Mouse (Mus musculus) liver, embryonic 14.5 days (tissue): ENCODE results near the gene Gm17555. TPM values are rescaled to one million over a fixed set of nuclear protein-coding genes. Genes with fewer than 3 reads are reported as not detected.
A peak's percentile ranks its signal among the peaks of the same experiment; 100 is the strongest.

Source experiments
- ATAC-seq: fragments of 200-750 bp; cut with Nextera tagmentation; 2 replicates; pipeline ENCODE4 v1.8.0; 2017; ENCODE audit warnings: moderate number of reproducible peaks, mild to moderate bottlenecking, moderate library complexity; ENCODE audit not compliant: insufficient read depth
- DNase-seq, 3 experiments: peaks; one replicate each; pipeline ENCODE4 v3.0.0-alpha.2; 2012 to 2013; ENCODE audit warnings: low read depth in 3 of 3, low spot score in 3 of 3
- H3K27ac ChIP-seq: fragments of 300-500 bp; sonication (generic); 2 replicates; pipeline ENCODE4 v1.5.1; 2014; ENCODE audit warnings: moderate library complexity, mild to moderate bottlenecking, control low read depth, inconsistent platforms
- H3K27me3 ChIP-seq: fragments of 300-500 bp; sonication (generic); 2 replicates; pipeline ENCODE4 v1.6.1; 2014; ENCODE audit warnings: mild to moderate bottlenecking, low read length, moderate library complexity; ENCODE audit not compliant: control insufficient read depth, insufficient read depth
- H3K36me3 ChIP-seq: fragments of 300-500 bp; sonication (generic); replicated peaks from 2 replicates; pipeline ENCODE4 v1.6.1; 2014; ENCODE audit warnings: low read depth; ENCODE audit not compliant: control insufficient read depth, insufficient read depth
- H3K4me1 ChIP-seq, 2 experiments: fragments of 200-500 bp in 1 of 2; fragments of 300-500 bp in 1 of 2; sonication (generic) in 1 of 2; replicated peaks; 2 replicates each; pipeline ENCODE4 v1.6.1; 2012 to 2014; ENCODE audit warnings: antibody characterized with exemption in 1 of 2, inconsistent platforms in 1 of 2, low read length in 1 of 2; ENCODE audit not compliant: control insufficient read depth in 2 of 2, insufficient read depth in 2 of 2
- H3K4me2 ChIP-seq: fragments of 300-500 bp; sonication (generic); 2 replicates; pipeline ENCODE4 v1.6.1; 2014; ENCODE audit warnings: low read depth, mild to moderate bottlenecking, control low read depth, moderate library complexity
- H3K4me3 ChIP-seq, 2 experiments: fragments of 200-500 bp in 1 of 2; fragments of 300-500 bp in 1 of 2; sonication (generic) in 1 of 2; 2 replicates each; pipeline ENCODE4 v1.5.1; 2012 to 2014; ENCODE audit warnings: low read depth in 2 of 2, low read length in 2 of 2, mild to moderate bottlenecking in 2 of 2, control low read depth in 1 of 2, inconsistent platforms in 1 of 2, moderate library complexity in 1 of 2; ENCODE audit not compliant: insufficient read depth in 1 of 2
- H3K9ac ChIP-seq: fragments of 300-500 bp; sonication (generic); replicated peaks from 2 replicates; pipeline ENCODE4 v1.6.1; 2014; ENCODE audit warnings: mild to moderate bottlenecking, control low read depth, moderate library complexity
- H3K9me3 ChIP-seq: fragments of 300-500 bp; sonication (generic); 2 replicates; pipeline ENCODE4 v1.6.1; 2016; ENCODE audit warnings: low read length, mixed read lengths; ENCODE audit not compliant: control insufficient read depth
- CTCF ChIP-seq: IDR thresholded peaks from 2 replicates; pipeline ENCODE4 v1.5.1; 2016; ENCODE audit warnings: antibody characterized with exemption, low read depth, control low read depth
- EP300 ChIP-seq: IDR thresholded peaks from 2 replicates; pipeline ENCODE4 v1.6.1; 2016; ENCODE audit warnings: antibody characterized with exemption, low read depth
- WGBS: fragments of 180-500 bp; shearing (Covaris S2); extraction: QIAGEN DNeasy Blood & Tissue Kit; methylation state at CpG from one replicate; pipeline ENCODE4 v1.1.7; 2014; ENCODE audit not compliant: insufficient replicate concordance; 5-methylcytosine and 5-hydroxymethylcytosine counted together
- polyA plus RNA-seq, 2 experiments: library from polyadenylated mRNA; depleted of rRNA in 1 of 2; stranded (reverse) in 1 of 2; unstranded in 1 of 2; fragments of >200 nt; fragmentation: Nextera tagmentation in 1 of 2; extraction: Ambion mirVana in 1 of 2; gene quantifications; 2 replicates each; pipeline versions ENCODE4 v1.2.1 to v1.2.3; 2012 to 2014

Gm17555 gene
- polyA plus RNA-seq, 2 experiments, result not detected

- no peak for TF ChIP-seq EP300
- TF ChIP-seq CTCF, result no peak
- no peaks in the 10 kb centered on the region for H3K9me3 ChIP-seq
- H3K4me2 ChIP-seq, result no peak overlapping the region
- DNase-seq, result no peak
- 41% methylated on average over 4 of the region's 4 CpGs for WGBS
- H3K36me3 ChIP-seq, result no peaks in the 10 kb centered on the region
- H3K27me3 ChIP-seq, result no peaks in the 10 kb centered on the region
- ATAC-seq, result no peak
- H3K9ac ChIP-seq, result no peak overlapping the region
- no peaks in the 10 kb centered on the region for H3K4me1 ChIP-seq
- H3K4me3 ChIP-seq, result no peak overlapping the region
- no peak overlapping the region for H3K27ac ChIP-seq
Measured at GRCm38 (mm10) chr2:126227581-126227980, 12.7 kb downstream of the Gm17555 start.

GRCm38 (mm10) chr2:126231731-126232130 lies 16.8 kb downstream of the Gm17555 start:
- no peak for ATAC-seq
- WGBS, result 27% methylated on average over 1 of the region's 1 CpGs
- Histone ChIP-seq H3K9ac (no peak overlapping the region), H3K27ac (no peak overlapping the region), H3K4me1 (no peaks in the 10 kb centered on the region), H3K9me3 (no peaks in the 10 kb centered on the region), H3K4me2 (no peak overlapping the region), H3K27me3 (no peaks in the 10 kb centered on the region), H3K36me3 (no peaks in the 10 kb centered on the region), H3K4me3 (no peak overlapping the region)
- TF ChIP-seq CTCF (no peak), EP300 (no peak)
- no peak for DNase-seq

GRCm38 (mm10) chr2:126236905-126237304 lies 22.0 kb downstream of the Gm17555 start:
- Histone ChIP-seq H3K27ac (no peak overlapping the region), H3K9ac (no peak overlapping the region), H3K9me3 (no peaks in the 10 kb centered on the region), H3K36me3 (no peaks in the 10 kb centered on the region), H3K4me3 (no peak overlapping the region), H3K4me2 (no peak overlapping the region), H3K27me3 (no peaks in the 10 kb centered on the region), H3K4me1 (no peaks in the 10 kb centered on the region)
- 65% methylated on average over 4 of the region's 4 CpGs for WGBS
- DNase-seq, result no peak
- TF ChIP-seq EP300 (no peak), CTCF (no peak)
- no peak for ATAC-seq

GRCm38 (mm10) chr2:126245446-126245845 lies 30.5 kb downstream of the Gm17555 start:
- Histone ChIP-seq H3K36me3 (no peaks in the 10 kb centered on the region), H3K4me2 (no peak overlapping the region), H3K27ac (no peak overlapping the region), H3K9me3 (no peaks in the 10 kb centered on the region), H3K27me3 (no peaks in the 10 kb centered on the region), H3K9ac (no peak overlapping the region), H3K4me1 (no peaks in the 10 kb centered on the region), H3K4me3 (no peak overlapping the region)
- ATAC-seq, result no peak
- DNase-seq, result no peak
- TF ChIP-seq CTCF, result peak; percentile 37; the same call in 1 of the 2 replicates
- no peak for TF ChIP-seq EP300
- WGBS, result 30% methylated on average over 2 of the region's 2 CpGs

- DNase-seq (no peak), ATAC-seq (no peak)
- Histone ChIP-seq H3K9me3 (no peaks in the 10 kb centered on the region), H3K36me3 (no peaks in the 10 kb centered on the region), H3K9ac (no peak overlapping the region), H3K4me2 (no peak overlapping the region), H3K4me3 (no peak overlapping the region), H3K27ac (no peak overlapping the region), H3K27me3 (no peaks in the 10 kb centered on the region), H3K4me1 (no peaks in the 10 kb centered on the region)
- 72% methylated on average over 2 of the region's 2 CpGs for WGBS
- no peak for TF ChIP-seq CTCF
- TF ChIP-seq EP300, result no peak
Measured at GRCm38 (mm10) chr2:126248536-126248935, 33.6 kb downstream of the Gm17555 start.
